Mouse (Mus musculus) cerebellum, adult 8-10 months (tissue): ENCODE data around the gene Tbc1d1.
"Not testable (repeated sequence)": the region's sequence is repeated elsewhere in the genome, so short reads cannot be mapped to it uniquely, and the experiment has no call there.

Source experiments
- DNase-seq: peaks from one replicate; pipeline ENCODE4 v3.0.0; 2022

Tbc1d1 gene

GRCm38 (mm10) chr5:64325741-64326355 lies 169.7 kb downstream of the Tbc1d1 start:
- DNase-seq, result no peak

- DNase-seq, result no peak
These were observed 170.5 kb downstream of the Tbc1d1 start for GRCm38 (mm10) chr5:64326427-64327181.

DNA sequence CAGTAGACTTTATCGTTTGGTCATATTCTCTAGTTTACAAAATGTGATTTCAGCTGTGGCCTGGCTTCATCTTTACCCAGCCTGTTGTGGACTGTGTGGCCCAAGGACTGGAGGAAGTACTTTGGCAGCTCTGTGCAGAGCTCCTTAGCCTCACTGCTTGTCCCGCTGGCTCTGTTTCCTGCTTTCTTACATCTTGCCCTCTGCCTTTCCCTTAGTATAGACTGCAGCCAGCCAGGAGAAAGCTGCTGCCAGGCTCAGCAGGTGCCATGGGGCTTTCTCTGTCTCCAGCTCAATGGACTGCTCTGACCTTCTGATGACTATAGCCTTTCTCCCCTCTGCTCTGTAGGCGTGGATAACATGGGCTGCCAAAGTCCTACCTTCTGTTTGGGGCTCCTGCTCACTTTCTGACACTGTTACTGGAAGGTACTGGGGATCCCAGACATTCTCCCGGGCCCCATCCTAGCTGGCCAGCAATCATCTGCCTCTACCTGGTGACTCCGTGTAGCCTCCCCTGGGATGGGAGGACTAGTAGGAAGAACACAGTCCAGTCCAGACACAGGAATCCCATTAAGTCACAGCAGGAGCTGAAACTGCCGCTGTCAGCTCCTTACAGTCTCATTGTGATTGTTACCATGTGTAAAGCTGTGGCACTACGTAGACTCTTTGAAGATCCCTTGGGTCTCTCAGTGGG lies 171.3 kb downstream of the Tbc1d1 start:
- no peak for DNase-seq

- DNase-seq, result peak; percentile 16
These were observed 180.8 kb downstream of the Tbc1d1 start for GRCm38 (mm10) chr5:64336767-64337408.

DNA sequence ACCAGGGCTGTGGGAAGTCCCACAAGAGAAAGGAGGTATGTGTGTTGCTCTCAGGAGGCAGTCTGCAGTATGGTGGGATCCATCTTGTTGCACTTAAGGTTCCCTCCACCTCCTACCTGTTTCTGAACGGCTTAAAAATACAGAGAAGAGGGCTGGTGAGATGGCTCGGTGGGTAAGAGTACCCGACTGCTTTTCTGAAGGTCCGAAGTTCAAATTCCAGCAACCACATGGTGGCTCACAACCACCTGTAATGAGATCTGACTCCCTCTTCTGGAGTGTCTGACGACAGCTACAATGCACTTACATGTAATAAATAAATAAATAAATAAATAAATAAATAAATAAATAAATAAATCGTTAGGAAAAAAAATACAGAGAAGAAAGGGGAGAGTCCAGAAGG lies 182.7 kb downstream of the Tbc1d1 start:
- DNase-seq, result not testable (repeated sequence)

DNA sequence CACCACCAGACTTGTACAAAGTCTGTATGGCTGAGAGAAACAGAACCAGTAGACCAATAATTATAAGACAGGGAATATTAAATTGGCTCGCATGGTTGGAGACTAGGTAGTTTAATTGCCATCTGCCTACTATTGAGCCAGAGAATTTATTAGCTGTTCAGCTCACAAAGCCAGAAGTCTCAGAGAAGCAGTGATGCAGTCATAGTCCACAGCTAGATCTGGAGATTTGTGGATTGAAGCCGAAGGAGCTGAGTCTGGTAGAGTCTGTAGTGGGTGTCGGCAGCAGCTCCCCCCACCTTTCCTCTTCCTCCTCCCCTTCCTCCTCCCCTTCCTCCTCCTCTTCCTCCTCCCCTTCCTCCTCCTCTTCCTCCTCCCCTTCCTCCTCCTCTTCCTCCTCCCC lies 184.3 kb downstream of the Tbc1d1 start:
- no peak for DNase-seq

GRCm38 (mm10) chr5:64341671-64342070 lies 185.6 kb downstream of the Tbc1d1 start:
- no peak for DNase-seq

GRCm38 (mm10) chr5:64342138-64342537 lies 186.0 kb downstream of the Tbc1d1 start:
- DNase-seq, result no peak

- no peak for DNase-seq
These were observed 188.0 kb downstream of the Tbc1d1 start for GRCm38 (mm10) chr5:64343972-64344700.

- DNase-seq, result no peak
These were observed 189.2 kb downstream of the Tbc1d1 start for GRCm38 (mm10) chr5:64345181-64345735.

DNA sequence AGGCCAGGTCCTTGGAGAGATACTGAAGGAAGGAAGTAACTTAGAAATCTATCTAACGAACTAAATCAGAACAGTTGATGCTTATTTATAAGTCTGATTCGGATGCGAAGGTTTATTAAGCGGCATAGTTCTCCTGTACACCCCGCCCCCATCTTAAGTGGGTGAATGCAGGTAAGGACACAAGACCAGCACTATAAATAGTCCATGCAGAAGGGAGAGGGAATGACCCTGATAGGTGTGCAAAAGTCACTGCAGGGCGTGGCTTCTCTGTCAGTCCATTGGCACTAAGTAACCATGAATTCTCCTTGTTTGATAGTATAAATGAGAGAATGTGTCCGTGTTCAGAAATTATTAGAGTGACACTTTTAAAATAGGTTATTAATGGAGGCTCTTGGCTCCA lies 189.7 kb downstream of the Tbc1d1 start:
- DNase-seq, result no peak

- no peak for DNase-seq
These were observed 190.3 kb downstream of the Tbc1d1 start for GRCm38 (mm10) chr5:64346343-64346885.

GRCm38 (mm10) chr5:64348166-64348565 lies 192.1 kb downstream of the Tbc1d1 start:
- DNase-seq, result no peak

GRCm38 (mm10) chr5:64348780-64349179 lies 192.7 kb downstream of the Tbc1d1 start:
- DNase-seq, result no peak

DNA sequence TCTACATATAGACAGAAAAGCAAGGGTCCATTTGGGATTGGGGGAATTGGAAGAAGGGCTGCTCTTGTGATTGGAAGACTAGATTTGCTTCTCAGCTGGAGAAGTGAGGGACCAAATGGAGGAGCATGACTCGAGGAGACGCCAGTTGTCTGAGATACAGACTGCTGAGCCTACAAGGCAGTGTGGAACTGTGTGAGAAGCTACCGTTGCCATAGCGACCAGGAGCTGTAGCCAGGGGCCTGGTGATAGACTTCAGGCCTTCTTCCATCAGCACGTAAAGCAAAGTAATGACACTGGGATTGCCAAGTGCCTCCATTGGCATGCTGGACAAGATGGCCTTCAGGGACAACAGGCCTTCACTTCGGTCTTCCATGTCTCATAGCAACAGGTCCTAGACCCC lies 195.9 kb downstream of the Tbc1d1 start:
- no peak for DNase-seq

DNA sequence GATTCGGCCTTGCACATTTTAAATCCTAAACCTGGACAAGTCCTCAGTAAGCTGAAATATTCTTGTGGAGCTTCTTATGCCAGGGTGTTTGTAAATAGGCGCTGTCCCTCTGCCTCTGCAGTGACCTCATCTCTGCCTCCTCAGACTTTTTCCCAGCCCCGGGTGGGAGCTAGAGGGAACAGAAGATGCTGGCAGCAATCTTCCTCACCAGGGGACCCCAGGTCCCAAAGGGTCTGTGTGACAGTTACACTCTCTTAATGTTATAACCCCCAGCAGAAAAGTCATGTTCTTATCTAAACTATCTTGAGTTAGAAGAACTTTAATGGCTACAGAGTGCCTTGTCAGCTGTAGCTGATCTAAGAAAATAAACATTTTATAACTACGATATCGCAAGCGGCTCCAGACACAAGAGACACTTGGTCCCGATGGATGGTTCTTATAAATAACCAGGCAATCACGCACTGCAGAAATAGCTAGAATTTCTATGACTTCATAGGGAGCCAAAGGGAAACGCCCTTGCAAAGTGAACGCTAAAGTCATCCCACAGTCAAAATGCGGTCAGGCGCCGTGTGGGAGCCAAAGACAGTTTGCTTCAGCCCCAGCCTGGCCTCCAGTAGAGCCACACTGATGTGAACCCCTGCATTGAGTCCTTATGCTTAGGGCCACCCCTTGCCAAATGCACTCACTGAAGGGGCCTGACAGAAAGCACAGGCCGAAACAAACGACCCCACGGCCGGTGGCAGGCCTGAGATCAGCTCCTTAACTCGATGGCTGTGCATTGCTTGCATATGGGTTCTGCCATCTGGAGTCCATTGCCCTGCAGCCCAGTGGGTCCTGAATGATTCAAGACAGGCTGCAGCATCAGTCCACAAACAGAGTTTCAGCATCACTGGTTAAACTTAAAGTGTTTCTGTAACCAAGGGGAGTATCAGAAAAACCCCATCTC lies 202.8 kb downstream of the Tbc1d1 start:
- DNase-seq, result no peak

DNA sequence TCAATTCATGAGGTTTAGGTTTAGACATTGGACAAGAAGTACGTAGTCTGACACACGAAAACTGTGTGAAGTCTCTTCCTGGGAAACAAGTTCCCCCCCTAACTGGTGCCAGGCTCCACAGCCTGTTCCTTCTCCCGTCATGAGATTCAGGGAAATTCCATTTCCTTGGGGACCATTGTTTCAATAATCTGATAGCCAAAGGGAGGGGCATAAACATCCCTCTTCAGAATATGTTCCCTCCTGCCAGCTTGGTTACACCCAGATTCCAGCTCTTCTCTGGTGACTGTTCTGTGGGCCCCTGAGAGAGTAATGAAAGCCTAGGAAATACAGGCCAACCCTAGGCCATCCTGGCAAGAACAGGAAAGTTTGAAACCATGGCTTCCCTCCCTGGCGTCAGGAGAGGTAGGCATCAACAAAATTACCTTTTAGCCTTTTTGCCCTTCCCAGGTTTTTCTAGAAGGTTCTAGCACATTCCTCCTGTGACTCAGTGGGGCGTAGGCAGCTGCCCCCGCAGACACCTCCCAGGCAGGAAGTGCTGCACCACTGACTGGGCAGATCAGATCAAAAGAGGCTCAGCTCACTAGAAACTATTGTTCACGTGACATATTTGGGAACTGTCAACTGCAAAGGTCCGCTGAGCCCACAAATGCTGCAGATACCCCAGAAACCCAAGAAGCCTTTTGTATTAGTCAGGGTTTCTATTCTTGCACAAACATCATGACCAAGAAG lies 204.2 kb downstream of the Tbc1d1 start:
- no peak for DNase-seq

GRCm38 (mm10) chr5:64360876-64361268 lies 204.8 kb downstream of the Tbc1d1 start:
- not testable (repeated sequence) for DNase-seq

DNA sequence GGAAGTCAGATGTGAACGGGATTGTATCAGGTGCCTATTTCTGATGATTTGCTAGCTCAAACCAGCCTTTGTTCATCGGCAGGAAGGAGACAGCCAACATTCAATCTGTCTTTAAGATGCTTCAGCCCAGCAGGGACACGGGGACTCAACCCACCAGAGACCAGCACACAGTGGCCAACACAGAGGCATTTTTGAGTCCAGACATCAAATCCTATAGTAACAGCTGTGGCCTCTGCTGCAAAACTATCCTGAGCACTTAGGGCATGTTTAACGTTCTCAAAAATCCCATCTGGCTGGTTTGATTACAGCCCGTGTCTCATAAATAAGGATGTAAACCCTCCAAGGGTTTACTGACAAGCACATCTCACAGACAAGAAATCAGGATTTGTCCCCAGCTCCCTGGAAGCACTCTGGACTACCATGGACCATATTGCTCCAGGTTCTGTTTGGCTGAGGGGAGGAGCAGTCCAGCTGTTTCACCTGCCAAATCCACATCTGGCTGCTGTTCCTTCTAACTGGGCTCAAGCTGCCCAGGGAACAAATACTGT lies 207.8 kb downstream of the Tbc1d1 start:
- DNase-seq, result no peak
